Mouse (Mus musculus) heart, embryonic 15.5 days (tissue): ENCODE results near the gene Fam20a. TPM values are rescaled to one million over a fixed set of nuclear protein-coding genes. Genes with fewer than 3 reads are reported as not detected.

Experiments used
- ATAC-seq: fragments of 200-750 bp; cut with Nextera tagmentation; replicated peaks from 2 replicates; pipeline ENCODE4 v1.8.0; 2017; ENCODE audit warnings: low read depth, moderate TSS enrichment; ENCODE audit not compliant: insufficient number of reproducible peaks, insufficient read depth, low FRiP score
- H3K27ac ChIP-seq: fragments of 300-500 bp; sonication (generic); 2 replicates; pipeline ENCODE4 v1.5.1; 2015; ENCODE audit warnings: mild to moderate bottlenecking, inconsistent platforms
- H3K27me3 ChIP-seq: fragments of 300-500 bp; sonication (generic); 2 replicates; pipeline ENCODE4 v1.6.1; 2015; ENCODE audit warnings: inconsistent platforms
- H3K36me3 ChIP-seq: fragments of 300-500 bp; sonication (generic); 2 replicates; pipeline ENCODE4 v1.6.1; 2015; ENCODE audit warnings: mild to moderate bottlenecking, inconsistent platforms
- H3K4me1 ChIP-seq: fragments of 300-500 bp; sonication (generic); replicated peaks from 2 replicates; pipeline ENCODE4 v1.6.1; 2015; ENCODE audit warnings: inconsistent platforms
- H3K4me2 ChIP-seq: fragments of 300-500 bp; sonication (generic); 2 replicates; pipeline ENCODE4 v1.6.1; 2015; ENCODE audit warnings: inconsistent platforms, mild to moderate bottlenecking, moderate library complexity
- H3K4me3 ChIP-seq: fragments of 300-500 bp; sonication (generic); 2 replicates; pipeline ENCODE4 v1.5.1; 2015; ENCODE audit warnings: mild to moderate bottlenecking, inconsistent platforms
- H3K9ac ChIP-seq: fragments of 300-500 bp; sonication (generic); 2 replicates; pipeline ENCODE4 v1.6.1; 2015; ENCODE audit warnings: mild to moderate bottlenecking, inconsistent platforms
- H3K9me3 ChIP-seq: fragments of 300-500 bp; sonication (generic); replicated peaks from 2 replicates; pipeline ENCODE4 v1.6.1; 2016; ENCODE audit warnings: inconsistent platforms
- WGBS: fragments of 180-500 bp; shearing (Covaris S2); methylation state at CpG from one replicate; pipeline ENCODE4 v1.1.7; 2015; ENCODE audit warnings: mixed read lengths; 5-methylcytosine and 5-hydroxymethylcytosine counted together
- polyA plus RNA-seq: library from polyadenylated mRNA; unstranded; fragments of >200 nt; fragmentation: Nextera tagmentation; extraction: Ambion mirVana; gene quantifications from 2 replicates; pipeline ENCODE4 v1.2.1, GENCODE M21; 2015

The Fam20a gene
- polyA plus RNA-seq, 1 experiment from 2014 or later = 3.7 TPM

DNA sequence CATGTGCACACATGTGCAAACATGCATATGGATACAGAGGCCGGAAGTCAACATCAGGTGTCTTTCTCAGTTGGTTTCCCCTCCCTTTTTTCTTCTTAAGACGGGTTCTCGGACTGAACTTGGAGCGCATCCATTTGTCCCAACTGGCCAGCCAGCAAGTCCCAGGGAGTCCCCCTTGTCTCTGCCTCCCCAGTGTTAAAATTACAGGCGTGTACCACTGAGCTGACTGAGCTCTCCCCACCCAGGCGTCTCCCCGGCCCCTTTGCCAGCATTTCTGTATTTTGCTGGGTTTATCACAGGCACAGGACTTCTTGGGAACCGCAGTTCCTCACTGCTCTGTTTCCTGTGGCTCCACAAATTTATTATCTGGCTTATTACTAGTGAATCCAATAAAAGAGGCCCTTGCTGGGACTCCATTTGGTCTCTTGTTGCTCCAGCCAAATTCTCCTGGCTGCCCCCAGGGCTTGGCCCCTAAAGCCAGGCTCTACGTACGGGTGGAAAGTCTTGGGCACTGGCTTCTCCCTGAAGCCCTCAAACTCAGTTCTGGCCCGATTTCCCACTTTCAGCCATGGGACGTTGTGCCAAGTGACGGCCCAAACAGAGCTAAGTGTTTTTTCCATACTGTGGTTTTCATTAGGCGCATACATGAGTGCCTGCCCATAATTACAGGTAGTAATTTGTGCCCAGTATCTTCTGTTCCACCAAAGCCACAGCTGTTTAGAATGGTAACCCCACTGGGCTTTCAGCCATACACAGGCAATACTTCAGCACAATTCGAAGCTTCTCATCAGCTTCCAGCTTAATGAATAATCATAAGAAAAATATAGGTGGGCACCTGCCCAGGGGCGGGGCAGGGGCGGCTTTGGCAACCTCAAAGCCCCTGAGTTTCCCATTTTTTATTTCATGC is 7.5 kb downstream of the Fam20a start:
- ATAC-seq = no peak

DNA sequence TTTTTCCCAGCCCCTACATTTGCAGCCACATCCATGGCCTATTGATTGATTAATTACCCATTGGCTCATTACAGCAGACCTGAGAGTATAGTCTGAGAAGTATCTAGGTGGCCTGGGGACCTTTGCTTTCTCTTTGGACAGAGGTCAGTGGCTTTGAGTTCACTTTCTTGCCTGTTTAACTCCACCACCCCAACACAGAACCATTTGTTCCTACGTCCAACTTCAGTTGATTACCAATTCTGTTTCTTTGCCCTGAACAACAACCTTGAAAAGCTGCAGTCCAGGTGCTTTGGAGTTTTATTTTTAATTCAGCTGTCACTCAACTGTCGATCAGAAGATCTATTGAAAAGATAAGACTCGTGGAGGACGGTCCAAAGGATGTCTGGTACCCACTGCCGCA is 12.6 kb downstream of the Fam20a start:
- WGBS = 75% methylated on average over 5 of the region's 5 CpGs

More for the DNA sequence above, 7.5 kb downstream of the Fam20a start:
- Histone ChIP-seq H3K4me1 (0 out of 2 replicates have a peak, but pooled peaks cover 5% of the 10 kb centered on the region), H3K27me3 (no peaks in the 10 kb centered on the region), H3K27ac (no peak overlapping the region), H3K36me3 (no peaks in the 10 kb centered on the region), H3K9ac (no peak overlapping the region), H3K9me3 (no peaks in the 10 kb centered on the region), H3K4me3 (no peak overlapping the region), H3K4me2 (no peak overlapping the region)
- WGBS = 82% methylated on average over 17 of the region's 17 CpGs

DNA sequence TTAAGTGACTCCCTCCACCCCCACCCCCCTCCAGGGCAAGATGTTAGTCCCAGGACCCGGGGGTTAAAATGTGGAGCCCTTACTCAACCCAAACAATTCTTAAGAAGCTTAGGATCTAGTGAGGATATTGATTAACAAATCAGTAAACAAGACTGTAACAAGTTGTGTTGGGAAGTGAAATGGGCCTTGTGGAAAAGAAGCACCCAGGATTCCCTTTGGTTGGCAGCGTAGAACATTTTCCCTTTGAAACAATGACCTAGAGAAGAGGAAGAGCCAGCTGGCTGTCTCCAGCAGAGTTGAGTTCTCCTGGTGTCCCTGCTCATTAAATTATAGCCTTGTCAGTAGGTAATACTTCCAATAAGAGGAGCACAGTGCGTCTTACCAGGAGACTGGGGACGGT is 13.3 kb downstream of the Fam20a start:
- WGBS = 89% methylated on average over 4 of the region's 4 CpGs
- Histone ChIP-seq H3K9ac (no peak overlapping the region), H3K36me3 (no peaks in the 10 kb centered on the region), H3K27me3 (no peaks in the 10 kb centered on the region), H3K4me2 (no peak overlapping the region), H3K4me1 (peaks cover 19% of the 10 kb centered on the region), H3K4me3 (no peak overlapping the region), H3K9me3 (no peaks in the 10 kb centered on the region), H3K27ac (no peak overlapping the region)
- no peak for ATAC-seq

More for the DNA sequence above, 12.6 kb downstream of the Fam20a start:
- Histone ChIP-seq H3K4me2 (no peak overlapping the region), H3K9ac (no peak overlapping the region), H3K36me3 (no peaks in the 10 kb centered on the region), H3K4me1 (peaks cover 17% of the 10 kb centered on the region), H3K4me3 (no peak overlapping the region), H3K9me3 (no peaks in the 10 kb centered on the region), H3K27ac (no peak overlapping the region), H3K27me3 (no peaks in the 10 kb centered on the region)
- ATAC-seq = no peak

DNA sequence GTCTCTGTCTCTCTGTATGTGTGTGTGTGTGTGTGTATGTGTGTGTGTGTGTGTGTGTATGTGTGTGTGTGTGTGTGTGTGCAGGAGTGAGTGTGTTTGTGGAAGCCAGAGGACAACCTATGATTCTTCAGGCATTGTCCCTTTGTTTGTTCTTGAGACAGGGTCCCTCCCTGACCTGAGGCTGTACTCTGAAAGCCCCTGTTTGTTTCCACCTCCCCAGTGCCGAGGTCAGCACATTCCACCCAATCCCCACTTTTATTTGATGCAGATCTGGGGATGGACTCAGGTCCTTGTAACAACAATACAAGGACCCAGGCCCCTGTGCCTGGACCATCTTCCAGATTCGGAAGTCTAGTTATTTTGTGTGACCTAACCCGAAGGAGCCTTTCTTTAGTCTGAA is 14.6 kb downstream of the Fam20a start:
- Histone ChIP-seq H3K36me3 (no peaks in the 10 kb centered on the region), H3K9me3 (no peaks in the 10 kb centered on the region), H3K4me1 (peaks cover 19% of the 10 kb centered on the region), H3K27me3 (no peaks in the 10 kb centered on the region), H3K4me2 (no peak overlapping the region), H3K9ac (no peak overlapping the region), H3K4me3 (no peak overlapping the region), H3K27ac (no peak overlapping the region)
- ATAC-seq = no peak
- WGBS = 83% methylated on average over 3 of the region's 3 CpGs

GRCm38 (mm10) chr11:109706586-109706985 is 15.5 kb downstream of the Fam20a start:
- WGBS = 71% methylated on average over 4 of the region's 4 CpGs
- Histone ChIP-seq H3K27ac (peak overlapping the region; percentile 6; the same call in 1 of the 2 replicates), H3K4me1 (peaks cover 19% of the 10 kb centered on the region), H3K4me2 (no peak overlapping the region), H3K4me3 (no peak overlapping the region), H3K27me3 (no peaks in the 10 kb centered on the region), H3K9ac (no peak overlapping the region), H3K36me3 (no peaks in the 10 kb centered on the region), H3K9me3 (no peaks in the 10 kb centered on the region)
- ATAC-seq = no peak

DNA sequence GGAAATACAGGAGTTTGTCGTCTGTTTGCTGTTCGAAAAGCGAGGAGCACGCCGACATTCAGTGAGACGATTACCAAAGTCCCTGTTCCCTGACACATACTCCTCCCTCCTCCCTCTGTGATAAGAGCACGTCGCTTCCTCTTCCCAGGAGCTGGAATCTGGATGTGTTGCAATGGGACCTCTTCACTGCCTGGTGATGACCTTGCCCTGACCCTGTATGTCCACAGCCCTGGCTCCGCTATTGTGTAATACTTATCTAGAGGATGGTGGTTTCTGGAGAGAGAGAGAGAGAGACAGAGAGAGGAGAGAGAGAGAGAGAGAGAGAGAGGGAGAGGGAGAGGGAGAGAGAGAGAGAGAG is 16.0 kb downstream of the Fam20a start:
- Histone ChIP-seq H3K4me1 (peaks cover 19% of the 10 kb centered on the region), H3K4me2 (peak overlapping the region; percentile 47), H3K27ac (peak overlapping the region; percentile 57), H3K27me3 (no peaks in the 10 kb centered on the region), H3K9me3 (no peaks in the 10 kb centered on the region), H3K9ac (no peak overlapping the region), H3K4me3 (0 out of 2 replicates have a peak overlapping the region, but pooled peaks have one; percentile 9), H3K36me3 (no peaks in the 10 kb centered on the region)
- peak; percentile 64; the same call in 1 of the 2 replicates for ATAC-seq
- WGBS = 19% methylated on average over 9 of the region's 9 CpGs

GRCm38 (mm10) chr11:109705336-109706054 is 16.6 kb downstream of the Fam20a start:
- 45% methylated on average over 9 of the region's 9 CpGs for WGBS
- H3K27me3 ChIP-seq = no peaks in the 10 kb centered on the region
- H3K4me1 ChIP-seq = peaks cover 19% of the 10 kb centered on the region
- no peaks in the 10 kb centered on the region for H3K36me3 ChIP-seq
- H3K9ac ChIP-seq = no peak overlapping the region
- no peaks in the 10 kb centered on the region for H3K9me3 ChIP-seq
- 0 out of 2 replicates have a peak overlapping the region, but pooled peaks have one; percentile 9 for H3K4me3 ChIP-seq
- peak overlapping the region; percentile 47 for H3K4me2 ChIP-seq
- peak overlapping the region; percentile 57 for H3K27ac ChIP-seq
- ATAC-seq = no peak

GRCm38 (mm10) chr11:109704311-109705205 is 17.5 kb downstream of the Fam20a start:
- Histone ChIP-seq H3K4me2 (no peak overlapping the region), H3K9ac (no peak overlapping the region), H3K27me3 (no peaks in the 10 kb centered on the region), H3K4me3 (no peak overlapping the region), H3K36me3 (no peaks in the 10 kb centered on the region), H3K9me3 (no peaks in the 10 kb centered on the region), H3K27ac (no peak overlapping the region), H3K4me1 (peaks cover 19% of the 10 kb centered on the region)
- WGBS = 90% methylated on average over 22 of the region's 22 CpGs
- ATAC-seq = no peak

- 76% methylated on average over 9 of the region's 9 CpGs for WGBS
- H3K9ac ChIP-seq = no peak overlapping the region
- no peak overlapping the region for H3K4me2 ChIP-seq
- no peaks in the 10 kb centered on the region for H3K36me3 ChIP-seq
- no peak for ATAC-seq
- no peak overlapping the region for H3K27ac ChIP-seq
- no peaks in the 10 kb centered on the region for H3K27me3 ChIP-seq
- H3K4me1 ChIP-seq = peaks cover 19% of the 10 kb centered on the region
- H3K9me3 ChIP-seq = no peaks in the 10 kb centered on the region
- H3K4me3 ChIP-seq = no peak overlapping the region
Observed at GRCm38 (mm10) chr11:109703845-109704244, 18.2 kb downstream of the Fam20a start.

- no peak overlapping the region for H3K4me2 ChIP-seq
- H3K36me3 ChIP-seq = no peaks in the 10 kb centered on the region
- H3K9me3 ChIP-seq = no peaks in the 10 kb centered on the region
- no peak overlapping the region for H3K27ac ChIP-seq
- H3K4me1 ChIP-seq = peaks cover 19% of the 10 kb centered on the region
- no peak overlapping the region for H3K9ac ChIP-seq
- no peaks in the 10 kb centered on the region for H3K27me3 ChIP-seq
- no peak overlapping the region for H3K4me3 ChIP-seq
- 58% methylated on average over 10 of the region's 10 CpGs for WGBS
- ATAC-seq = no peak
Observed at GRCm38 (mm10) chr11:109702031-109702815, 19.9 kb downstream of the Fam20a start.
